Mouse (Mus musculus) midbrain, embryonic 14.5 days (tissue): Measurements from ENCODE around the gene Lce1l. TPM values are rescaled to one million over a fixed set of nuclear protein-coding genes. Genes with fewer than 3 reads are reported as not detected.
"Not testable (repeated sequence)": the region's sequence is repeated elsewhere in the genome, so short reads cannot be mapped to it uniquely, and the experiment has no call there.

Experiments
- ATAC-seq: fragments of 200-750 bp; cut with Nextera tagmentation; 2 replicates; pipeline ENCODE4 v1.8.0; 2017; ENCODE audit warnings: moderate number of reproducible peaks, moderate library complexity; ENCODE audit not compliant: low FRiP score, low TSS enrichment
- DNase-seq: peaks from one replicate; pipeline ENCODE4 v3.0.0-alpha.2; 2015
- H3K27ac ChIP-seq: fragments of 300-500 bp; sonication (generic); replicated peaks from 2 replicates; pipeline ENCODE4 v1.5.1; 2014; ENCODE audit warnings: mild to moderate bottlenecking, low read depth, low read length, moderate library complexity
- H3K27me3 ChIP-seq: fragments of 300-500 bp; sonication (generic); 2 replicates; pipeline ENCODE4 v1.6.1; 2014; ENCODE audit warnings: low read length, control low read depth, mixed read lengths; ENCODE audit not compliant: control insufficient read depth, insufficient read depth
- H3K36me3 ChIP-seq: fragments of 300-500 bp; sonication (generic); 2 replicates; pipeline ENCODE4 v1.6.1; 2014; ENCODE audit warnings: low read length, control low read depth; ENCODE audit not compliant: control insufficient read depth, insufficient read depth
- H3K4me1 ChIP-seq: fragments of 300-500 bp; sonication (generic); 2 replicates; pipeline ENCODE4 v1.6.1; 2014; ENCODE audit warnings: mild to moderate bottlenecking, antibody characterized with exemption, low read length, control low read depth; ENCODE audit not compliant: control insufficient read depth, insufficient read depth
- H3K4me2 ChIP-seq: fragments of 300-500 bp; sonication (generic); 2 replicates; pipeline ENCODE4 v1.6.1; 2014; ENCODE audit warnings: mild to moderate bottlenecking, low read length, moderate library complexity
- H3K4me3 ChIP-seq: fragments of 300-500 bp; sonication (generic); replicated peaks from 2 replicates; pipeline ENCODE4 v1.5.1; 2014; ENCODE audit warnings: low read depth, low read length
- H3K9ac ChIP-seq: fragments of 300-500 bp; sonication (generic); replicated peaks from 2 replicates; pipeline ENCODE4 v1.6.1; 2014; ENCODE audit warnings: mild to moderate bottlenecking, low read length, moderate library complexity
- H3K9me3 ChIP-seq: fragments of 300-500 bp; sonication (generic); 2 replicates; pipeline ENCODE4 v1.6.1; 2016; ENCODE audit warnings: low read length, control low read depth, mixed read lengths; ENCODE audit not compliant: control insufficient read depth
- WGBS: fragments of 180-500 bp; shearing (Covaris S2); extraction: QIAGEN DNeasy Blood & Tissue Kit; methylation state at CpG from one replicate; pipeline ENCODE4 v1.1.7; 2014; 5-methylcytosine and 5-hydroxymethylcytosine counted together
- polyA plus RNA-seq: library from polyadenylated mRNA; unstranded; fragments of >200 nt; fragmentation: Nextera tagmentation; extraction: Ambion mirVana; gene quantifications from 2 replicates; pipeline ENCODE4 v1.2.1, GENCODE M21; 2014

Gene Lce1l
- polyA plus RNA-seq, result not detected in 2 replicates

DNA sequence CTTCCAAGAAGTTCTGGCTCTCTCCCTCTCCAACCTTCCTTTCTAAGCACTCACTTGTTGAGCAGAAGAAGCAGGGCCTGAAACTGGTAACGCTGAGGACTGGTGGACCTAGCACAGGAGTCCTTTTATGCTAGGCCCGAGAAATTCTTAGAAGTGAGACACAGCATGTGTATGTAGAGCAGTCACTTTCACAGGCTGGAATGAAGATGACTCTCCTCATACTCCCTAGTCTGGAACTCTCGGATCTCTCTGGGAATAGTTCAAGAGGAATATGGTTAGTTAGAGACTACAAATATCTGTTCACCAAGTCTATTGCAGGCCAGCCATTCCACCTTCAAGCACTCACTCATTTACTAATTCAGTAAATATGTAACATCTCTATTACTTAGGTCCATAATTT is at the start of gene Lce1l:
Lce1l (minus strand) TSS at position 101 of the 400 bp plus-strand sequence.
- Histone ChIP-seq H3K27ac (no peak within 1 kb of the TSS), H3K36me3 (no peaks in the 10 kb centered on the region), H3K9ac (no peak within 1 kb of the TSS), H3K27me3 (no peaks in the 10 kb centered on the region), H3K4me2 (no peak within 1 kb of the TSS), H3K9me3 (no peaks in the 10 kb centered on the region), H3K4me1 (no peaks in the 10 kb centered on the region), H3K4me3 (no peak within 1 kb of the TSS)
- no peak for DNase-seq
- 86% methylated on average over 3 of the region's 3 CpGs for WGBS
- ATAC-seq, result no peak

DNA sequence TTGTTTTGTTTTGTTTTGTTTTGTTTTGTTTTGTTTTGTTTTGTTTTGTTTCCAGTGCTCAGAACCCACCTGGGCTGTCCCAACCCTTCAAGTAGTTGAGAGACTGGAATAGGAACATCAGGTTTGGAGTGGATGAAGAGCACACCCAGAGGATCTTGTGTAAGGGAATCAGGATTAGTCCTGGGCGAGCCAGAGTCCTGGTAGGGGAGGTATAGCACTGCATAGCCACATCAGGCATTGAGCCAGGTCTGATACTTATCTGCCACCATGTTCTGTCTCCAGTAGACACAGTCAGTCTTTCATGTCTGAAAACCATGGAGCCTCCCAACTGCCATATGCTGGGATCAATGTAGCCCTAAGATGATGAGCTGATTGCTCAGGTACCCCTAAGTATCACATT is 43.4 kb upstream of the Lce1l start:
- Histone ChIP-seq H3K4me2 (no peak overlapping the region), H3K4me1 (no peaks in the 10 kb centered on the region), H3K27me3 (no peaks in the 10 kb centered on the region), H3K4me3 (no peak overlapping the region), H3K9me3 (no peaks in the 10 kb centered on the region), H3K27ac (no peak overlapping the region), H3K9ac (no peak overlapping the region), H3K36me3 (no peaks in the 10 kb centered on the region)
- 50% methylated on average over 1 of the region's 1 CpGs for WGBS
- no peak for DNase-seq
- no peak for ATAC-seq

DNA sequence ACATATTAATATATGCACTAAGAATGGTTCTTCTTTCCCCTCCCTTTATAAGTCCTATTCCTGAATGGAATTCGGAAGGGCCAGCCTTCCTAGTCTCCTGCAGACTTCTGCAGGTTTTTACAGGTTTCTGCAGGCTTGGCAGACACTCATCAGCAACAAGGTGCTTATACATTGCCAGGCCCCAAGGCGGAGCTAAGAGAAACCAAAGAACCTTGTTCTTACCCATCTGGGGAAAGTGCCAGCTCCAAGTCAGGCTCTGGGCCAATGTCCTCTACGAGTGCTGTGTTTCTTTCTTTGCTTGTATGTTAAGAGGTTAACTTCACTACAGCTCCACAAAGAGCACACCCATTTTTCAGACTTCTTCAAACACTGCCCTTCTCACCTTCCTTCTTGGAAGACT is 43.0 kb upstream of the Lce1l start:
- H3K4me2 ChIP-seq, result no peak overlapping the region
- H3K27ac ChIP-seq, result no peak overlapping the region
- no peaks in the 10 kb centered on the region for H3K9me3 ChIP-seq
- 77% methylated on average over 3 of the region's 3 CpGs for WGBS
- H3K36me3 ChIP-seq, result no peaks in the 10 kb centered on the region
- no peak overlapping the region for H3K9ac ChIP-seq
- no peaks in the 10 kb centered on the region for H3K27me3 ChIP-seq
- DNase-seq, result no peak
- ATAC-seq, result no peak
- H3K4me3 ChIP-seq, result no peak overlapping the region
- H3K4me1 ChIP-seq, result no peaks in the 10 kb centered on the region

DNA sequence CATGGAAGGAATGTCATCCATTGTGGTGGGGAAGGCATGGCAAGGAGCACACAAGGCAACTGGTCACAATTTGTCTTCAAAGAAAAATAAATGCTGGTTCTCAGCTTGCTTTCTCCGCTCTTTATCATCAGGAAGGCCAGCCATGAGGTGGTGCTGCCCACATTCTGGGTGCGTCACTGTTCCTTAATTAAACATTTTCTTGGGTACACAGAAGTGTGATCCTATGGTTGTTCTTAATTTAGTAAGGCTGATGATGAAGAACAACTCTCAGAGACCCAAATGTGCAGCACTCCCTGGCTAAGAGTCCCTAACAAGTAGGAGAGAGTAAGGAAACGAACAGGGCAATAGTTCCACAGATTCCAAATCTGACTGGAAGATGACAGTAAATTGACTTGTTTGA is 23.1 kb upstream of the Lce1l start:
- ATAC-seq (no peak), DNase-seq (no peak)
- H3K4me2 ChIP-seq, result no peak overlapping the region
- WGBS, result 88% methylated on average over 3 of the region's 3 CpGs
- no peak overlapping the region for H3K4me3 ChIP-seq
- no peaks in the 10 kb centered on the region for H3K27me3 ChIP-seq
- no peak overlapping the region for H3K9ac ChIP-seq
- no peak overlapping the region for H3K27ac ChIP-seq
- H3K9me3 ChIP-seq, result no peaks in the 10 kb centered on the region
- no peaks in the 10 kb centered on the region for H3K36me3 ChIP-seq
- no peaks in the 10 kb centered on the region for H3K4me1 ChIP-seq

DNA sequence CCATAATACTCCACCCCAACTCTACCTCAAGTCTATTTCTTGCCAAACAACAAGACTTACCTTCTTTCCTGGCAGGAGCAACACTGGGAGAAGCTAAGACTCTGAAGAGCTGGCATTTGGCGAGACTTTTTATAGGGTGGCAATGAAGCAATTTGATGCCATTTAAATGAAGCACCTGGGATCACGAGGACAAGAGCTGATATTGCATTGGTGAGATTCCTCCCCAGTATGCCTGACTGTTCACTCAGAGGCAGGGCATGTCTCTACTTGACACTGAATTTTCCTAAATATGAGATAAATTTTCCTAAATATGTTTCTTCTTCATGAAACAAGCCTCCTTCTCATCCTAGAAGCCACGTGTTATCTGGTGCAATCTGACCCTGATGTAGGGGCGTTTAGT is 19.0 kb upstream of the Lce1l start, which contains the start of gene 2310050C09Rik:
2310050C09Rik (minus strand) TSS at position 101 of the 400 bp plus-strand sequence.
- ATAC-seq (no peak), DNase-seq (no peak)
- H3K4me3 ChIP-seq, result no peak within 1 kb of the TSS
- no peak within 1 kb of the TSS for H3K4me2 ChIP-seq
- H3K36me3 ChIP-seq, result no peaks in the 10 kb centered on the region
- no peak within 1 kb of the TSS for H3K27ac ChIP-seq
- H3K9me3 ChIP-seq, result no peaks in the 10 kb centered on the region
- no peaks in the 10 kb centered on the region for H3K27me3 ChIP-seq
- no peak within 1 kb of the TSS for H3K9ac ChIP-seq
- H3K4me1 ChIP-seq, result no peaks in the 10 kb centered on the region
- 84% methylated on average over 4 of the region's 4 CpGs for WGBS

DNA sequence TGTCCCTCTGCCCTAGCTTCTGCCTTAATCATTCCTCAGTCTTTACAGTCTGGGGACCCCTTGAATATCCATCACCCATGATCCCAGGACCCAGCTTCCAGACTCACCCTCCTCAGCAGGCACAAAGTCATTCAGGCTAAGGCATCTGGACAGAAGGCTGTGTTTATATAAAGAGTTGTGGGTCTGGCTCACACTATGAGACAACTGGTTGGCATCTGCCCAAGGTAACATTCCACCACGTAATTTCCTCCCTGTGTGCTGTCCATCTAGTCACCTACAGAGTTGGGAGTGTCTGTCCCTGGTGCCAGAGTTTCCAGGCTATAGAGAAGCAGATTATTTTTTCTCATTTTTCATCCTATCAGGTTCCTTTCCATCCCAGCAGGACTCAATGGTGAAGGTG is 24.0 kb downstream of the Lce1l start, which contains the start of gene Kprp:
Kprp (minus strand) TSS at position 140 of the 400 bp plus-strand sequence.
- H3K4me2 ChIP-seq, result no peak within 1 kb of the TSS
- no peaks in the 10 kb centered on the region for H3K4me1 ChIP-seq
- H3K9ac ChIP-seq, result no peak within 1 kb of the TSS
- no peaks in the 10 kb centered on the region for H3K9me3 ChIP-seq
- no peak within 1 kb of the TSS for H3K27ac ChIP-seq
- H3K4me3 ChIP-seq, result no peak within 1 kb of the TSS
- 60% methylated on average over 1 of the region's 1 CpGs for WGBS
- ATAC-seq (no peak), DNase-seq (no peak)
- no peaks in the 10 kb centered on the region for H3K27me3 ChIP-seq
- H3K36me3 ChIP-seq, result no peaks in the 10 kb centered on the region

DNA sequence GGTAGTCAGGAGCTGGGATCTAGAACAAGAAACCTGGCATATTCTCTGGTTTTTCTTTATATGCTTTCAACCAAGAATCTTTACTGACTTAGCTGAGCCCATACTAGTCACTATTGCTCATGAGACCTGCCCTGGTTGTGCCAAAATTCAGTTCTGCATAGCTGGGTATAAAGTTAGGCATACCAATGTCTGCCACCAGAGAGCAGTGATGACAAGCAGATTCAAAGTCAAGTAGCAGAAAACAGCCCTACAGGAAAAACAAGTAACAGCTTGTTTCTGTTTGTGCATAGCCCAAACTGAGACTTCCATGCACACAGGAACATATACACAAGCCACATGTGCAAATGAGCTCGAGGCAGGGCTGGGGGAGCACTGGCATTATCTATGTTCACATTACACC is 25.3 kb downstream of the Lce1l start:
- ATAC-seq (no peak), DNase-seq (no peak)
- H3K27me3 ChIP-seq, result no peaks in the 10 kb centered on the region
- no peak overlapping the region for H3K4me2 ChIP-seq
- H3K4me1 ChIP-seq, result no peaks in the 10 kb centered on the region
- no peak overlapping the region for H3K4me3 ChIP-seq
- no peak overlapping the region for H3K9ac ChIP-seq
- 34% methylated on average over 1 of the region's 1 CpGs for WGBS
- H3K9me3 ChIP-seq, result no peaks in the 10 kb centered on the region
- H3K27ac ChIP-seq, result no peak overlapping the region
- H3K36me3 ChIP-seq, result no peaks in the 10 kb centered on the region

DNA sequence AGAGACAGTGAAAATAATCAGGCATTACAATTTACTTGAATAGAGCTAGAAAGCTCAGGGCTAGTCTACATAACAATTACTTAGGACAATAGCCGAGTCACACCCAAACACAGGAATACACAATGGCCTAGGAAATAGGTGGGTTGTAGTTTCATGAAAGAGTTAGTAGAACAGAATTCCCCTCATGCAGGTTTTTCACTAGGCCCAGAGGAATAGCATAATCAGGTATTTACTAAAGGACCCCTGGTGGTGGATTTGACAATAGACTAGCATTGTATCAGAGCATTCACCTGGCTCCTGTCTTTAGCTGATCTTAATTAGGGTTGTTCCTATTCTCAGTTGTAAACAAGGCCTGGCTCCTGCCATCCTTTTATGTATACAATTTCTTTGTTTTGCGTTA is 35.0 kb downstream of the Lce1l start:
- H3K4me3 ChIP-seq, H3K36me3 ChIP-seq, ATAC-seq, H3K27ac ChIP-seq, H3K27me3 ChIP-seq, H3K9ac ChIP-seq, H3K4me2 ChIP-seq, H3K4me1 ChIP-seq, H3K9me3 ChIP-seq, DNase-seq: not testable (repeated sequence)
- 94% methylated on average over 2 of the region's 2 CpGs for WGBS

DNA sequence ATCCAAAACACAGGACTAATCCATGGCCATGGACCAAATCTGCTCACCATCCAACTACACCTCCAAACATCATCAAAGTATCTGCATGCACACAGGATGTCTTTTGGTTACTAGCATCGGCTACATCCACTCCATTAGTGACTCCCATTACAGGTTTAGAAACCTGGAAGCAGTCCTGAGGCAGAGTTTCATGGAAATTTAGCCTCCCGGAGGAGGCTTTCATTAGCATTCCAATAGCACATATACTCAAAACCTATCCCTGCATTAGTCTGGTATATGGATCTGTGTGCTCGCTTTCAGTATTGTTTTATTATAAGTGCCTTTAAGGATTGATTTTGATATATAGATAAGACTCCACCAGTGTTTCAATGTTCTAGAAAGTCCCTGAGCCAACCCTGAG is 35.5 kb downstream of the Lce1l start:
- WGBS, result 90% methylated on average over 3 of the region's 3 CpGs
- Histone ChIP-seq H3K4me1 (no peaks in the 10 kb centered on the region), H3K4me3 (no peak overlapping the region), H3K36me3 (no peaks in the 10 kb centered on the region), H3K9me3 (no peaks in the 10 kb centered on the region), H3K4me2 (no peak overlapping the region), H3K27ac (no peak overlapping the region), H3K9ac (no peak overlapping the region), H3K27me3 (no peaks in the 10 kb centered on the region)
- ATAC-seq (no peak), DNase-seq (no peak)
